Mouse (Mus musculus) hindbrain, postnatal 0 days (tissue): ENCODE measurements around the gene Sdhaf4. TPM values are rescaled to one million over a fixed set of nuclear protein-coding genes. Genes with fewer than 3 reads are reported as not detected.
"Not testable (repeated sequence)": the region's sequence is repeated elsewhere in the genome, so short reads cannot be mapped to it uniquely, and the experiment has no call there.

Source experiments
- ATAC-seq: fragments of 200-750 bp; cut with Nextera tagmentation; 2 replicates; pipeline ENCODE4 v1.8.0; 2017; ENCODE audit warnings: mild to moderate bottlenecking, moderate TSS enrichment, moderate library complexity
- DNase-seq: peaks from one replicate; pipeline ENCODE4 v3.0.0-alpha.2; 2015; ENCODE audit warnings: low spot score
- H3K27ac ChIP-seq: fragments of 300-500 bp; sonication (generic); 2 replicates; pipeline ENCODE4 v1.5.1; 2014; ENCODE audit warnings: mild to moderate bottlenecking
- H3K27me3 ChIP-seq: fragments of 300-500 bp; sonication (generic); 2 replicates; pipeline ENCODE4 v1.6.1; 2014; ENCODE audit warnings: low read length, mixed read lengths; ENCODE audit not compliant: insufficient read depth
- H3K36me3 ChIP-seq: fragments of 300-500 bp; sonication (generic); 2 replicates; pipeline ENCODE4 v1.6.1; 2014; ENCODE audit warnings: low read length, mixed read lengths; ENCODE audit not compliant: insufficient read depth
- H3K4me1 ChIP-seq: fragments of 300-500 bp; sonication (generic); 2 replicates; pipeline ENCODE4 v1.6.1; 2014; ENCODE audit warnings: antibody characterized with exemption, low read length, mixed read lengths; ENCODE audit not compliant: insufficient read depth
- H3K4me2 ChIP-seq: fragments of 300-500 bp; sonication (generic); 2 replicates; pipeline ENCODE4 v1.6.1; 2014; ENCODE audit warnings: low read depth, mild to moderate bottlenecking, low read length, moderate library complexity, mixed read lengths
- H3K4me3 ChIP-seq: fragments of 300-500 bp; sonication (generic); 2 replicates; pipeline ENCODE4 v1.5.1; 2014; ENCODE audit warnings: low read length
- H3K9ac ChIP-seq: fragments of 300-500 bp; sonication (generic); replicated peaks from 2 replicates; pipeline ENCODE4 v1.6.1; 2014; ENCODE audit warnings: mild to moderate bottlenecking, low read length, moderate library complexity, mixed read lengths
- H3K9me3 ChIP-seq: fragments of 300-500 bp; sonication (generic); 2 replicates; pipeline ENCODE4 v1.6.1; 2016; ENCODE audit warnings: low read length, mixed read lengths
- CTCF ChIP-seq: IDR thresholded peaks from 2 replicates; pipeline ENCODE4 v1.5.1; 2016; ENCODE audit warnings: antibody characterized with exemption, control low read depth, low read depth
- WGBS: fragments of 180-500 bp; shearing (Covaris S2); extraction: QIAGEN DNeasy Blood & Tissue Kit; methylation state at CpG from one replicate; pipeline ENCODE4 v1.1.7; 2014; 5-methylcytosine and 5-hydroxymethylcytosine counted together
- polyA plus RNA-seq: library from polyadenylated mRNA; unstranded; fragments of >200 nt; fragmentation: Nextera tagmentation; extraction: Ambion mirVana; gene quantifications from 2 replicates; pipeline ENCODE4 v1.2.1, GENCODE M21; 2015
- total RNA-seq: library from RNA; depleted of rRNA; stranded (reverse); fragments of >200 nt; gene quantifications from 2 replicates; pipeline ENCODE4 v1.2.3, GENCODE M21; 2014

Sdhaf4 gene
- total and polyA plus RNA-seq, 2 experiments from 2014 or later: 46.9 to 111 TPM

DNA sequence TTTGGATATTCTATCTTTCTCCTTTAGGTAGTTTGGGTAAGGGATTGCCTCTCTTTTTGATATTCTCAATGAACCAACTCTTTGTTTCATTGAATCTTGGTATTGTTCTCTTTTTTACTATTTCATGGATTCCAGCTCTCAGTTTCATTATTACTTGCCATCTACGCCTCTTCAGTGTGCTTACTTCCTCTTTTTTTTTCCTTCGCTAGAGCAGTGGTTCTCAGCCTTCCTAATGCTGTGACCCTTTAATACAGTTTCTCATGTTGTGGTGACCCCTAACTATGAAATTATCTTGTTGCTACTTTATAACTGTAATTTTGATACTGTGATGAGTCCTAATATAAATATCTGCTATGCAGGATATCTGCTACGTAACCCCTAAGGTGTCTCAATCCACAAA lies 22.3 kb downstream of the Sdhaf4 start:
- no peaks in the 10 kb centered on the region for H3K9me3 ChIP-seq
- no peak overlapping the region for H3K4me2 ChIP-seq
- no peaks in the 10 kb centered on the region for H3K27me3 ChIP-seq
- DNase-seq (no peak), ATAC-seq (no peak)
- no peak overlapping the region for H3K4me3 ChIP-seq
- no peak overlapping the region for H3K9ac ChIP-seq
- no peaks in the 10 kb centered on the region for H3K4me1 ChIP-seq
- no peak overlapping the region for H3K27ac ChIP-seq
- 92% methylated on average over 3 of the region's 3 CpGs for WGBS
- no peak for TF ChIP-seq CTCF
- H3K36me3 ChIP-seq: no peaks in the 10 kb centered on the region

DNA sequence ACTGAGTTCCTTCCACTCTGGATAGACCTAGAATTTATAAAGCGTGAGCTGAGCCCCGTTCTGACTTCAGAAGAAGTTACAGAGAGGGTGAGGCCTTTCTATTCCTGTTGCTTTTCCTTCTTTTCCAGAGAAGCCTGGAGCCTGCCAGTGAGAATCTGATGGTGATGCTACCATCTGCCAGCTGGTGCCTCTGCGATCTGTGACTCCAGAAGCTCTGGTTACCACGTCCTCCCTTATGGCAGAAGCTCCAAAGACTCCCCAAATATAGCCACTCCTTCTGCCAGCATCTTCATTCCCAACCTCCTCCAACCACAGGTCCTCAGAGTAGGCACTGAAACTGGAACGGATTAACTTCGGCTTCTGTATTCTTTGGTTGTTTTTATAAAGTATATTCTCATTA lies 27.2 kb downstream of the Sdhaf4 start:
- TF ChIP-seq CTCF: no peak
- no peaks in the 10 kb centered on the region for H3K9me3 ChIP-seq
- H3K27me3 ChIP-seq: no peaks in the 10 kb centered on the region
- no peaks in the 10 kb centered on the region for H3K4me1 ChIP-seq
- no peak overlapping the region for H3K27ac ChIP-seq
- ATAC-seq (no peak), DNase-seq (no peak)
- 83% methylated on average over 6 of the region's 6 CpGs for WGBS
- no peak overlapping the region for H3K4me3 ChIP-seq
- H3K9ac ChIP-seq: no peak overlapping the region
- no peak overlapping the region for H3K4me2 ChIP-seq
- no peaks in the 10 kb centered on the region for H3K36me3 ChIP-seq

DNA sequence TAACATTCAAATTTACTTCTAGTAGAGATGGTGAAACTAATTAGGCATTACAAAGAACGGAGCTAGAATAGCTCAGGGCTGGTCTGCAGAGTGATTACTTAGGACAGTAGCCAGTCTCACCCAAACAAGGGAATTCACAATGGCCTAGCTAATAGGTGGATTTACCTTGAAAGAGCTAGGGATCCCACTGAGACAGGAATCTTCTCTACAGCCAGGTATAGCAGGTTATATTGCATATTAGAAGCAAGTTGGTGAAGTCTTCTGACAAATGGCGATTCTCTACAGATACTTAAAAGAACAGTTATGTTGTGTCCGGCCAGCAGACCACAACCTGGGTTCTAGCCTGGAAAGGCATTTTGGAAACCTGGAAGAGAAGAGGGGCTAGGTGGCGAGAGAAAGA lies 34.3 kb downstream of the Sdhaf4 start:
- ATAC-seq, H3K4me2 ChIP-seq, H3K4me1 ChIP-seq, H3K27ac ChIP-seq, H3K27me3 ChIP-seq, H3K4me3 ChIP-seq, DNase-seq, H3K9ac ChIP-seq, H3K9me3 ChIP-seq, H3K36me3 ChIP-seq: not testable (repeated sequence)
- WGBS: 81% methylated on average over 3 of the region's 4 CpGs

DNA sequence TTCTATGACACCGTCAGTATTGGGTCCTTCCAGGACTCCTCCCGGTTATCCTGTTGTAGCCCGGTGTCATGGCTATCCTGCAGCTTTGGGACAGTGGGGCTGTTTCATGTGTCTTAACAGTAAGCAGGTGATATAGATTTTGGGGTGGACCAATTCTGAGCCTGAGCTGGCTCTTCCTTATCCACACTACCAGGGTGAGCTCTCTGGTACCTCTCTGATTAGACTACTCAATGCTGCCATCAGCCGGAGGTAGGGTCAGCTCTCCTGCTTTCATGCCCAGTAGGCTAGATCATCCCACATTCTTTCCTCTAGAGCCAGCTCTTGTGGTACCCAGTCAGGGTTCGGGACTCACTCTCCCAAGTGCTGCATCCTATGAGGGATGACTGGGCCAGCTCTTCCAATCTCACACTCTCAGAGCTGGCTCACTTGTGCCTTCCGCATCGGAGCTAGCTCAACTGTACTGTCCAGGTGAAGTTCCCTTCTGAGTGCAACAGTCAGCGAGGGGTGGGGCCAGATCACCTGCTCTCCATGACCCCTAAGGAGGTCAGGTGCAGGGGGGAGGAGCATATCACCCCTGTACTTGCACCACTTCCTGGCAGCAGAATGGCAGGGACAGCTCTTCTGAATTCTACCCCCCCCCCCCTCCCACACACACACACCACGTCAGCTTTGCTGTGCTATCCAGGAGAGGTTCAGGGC lies 37.3 kb downstream of the Sdhaf4 start:
- no peak for ATAC-seq
- TF ChIP-seq CTCF: no peak
- WGBS: 86% methylated on average over 9 of the region's 9 CpGs

DNA sequence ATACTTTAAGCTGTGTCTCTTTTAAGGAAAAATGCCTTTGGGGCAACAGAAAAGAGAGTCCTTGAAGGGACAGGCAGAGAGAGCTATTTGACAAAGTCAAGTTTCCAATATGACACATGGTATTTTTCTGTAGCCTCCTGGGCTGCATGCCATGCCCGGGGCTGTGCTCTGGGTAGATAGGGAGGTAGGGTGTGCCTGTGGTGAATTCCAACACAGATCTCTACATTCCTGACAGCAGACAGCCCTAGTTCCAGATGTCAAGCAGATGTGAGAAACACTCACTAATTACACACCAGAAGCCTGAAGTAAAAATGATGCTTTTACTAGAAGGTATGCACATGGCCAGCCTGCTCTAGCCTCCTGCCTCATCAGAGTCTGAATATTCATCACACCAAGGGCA lies 39.2 kb downstream of the Sdhaf4 start:
- Histone ChIP-seq H3K9ac (no peak overlapping the region), H3K36me3 (no peaks in the 10 kb centered on the region), H3K4me1 (no peaks in the 10 kb centered on the region), H3K27ac (no peak overlapping the region), H3K4me2 (no peak overlapping the region), H3K9me3 (no peaks in the 10 kb centered on the region), H3K4me3 (no peak overlapping the region), H3K27me3 (no peaks in the 10 kb centered on the region)
- no peak for DNase-seq
- no peak for ATAC-seq
- TF ChIP-seq CTCF: no peak
- WGBS: 92% methylated on average over 1 of the region's 1 CpGs

More for the DNA sequence above, 37.3 kb downstream of the Sdhaf4 start:
- Histone ChIP-seq H3K36me3 (no peaks in the 10 kb centered on the region), H3K4me1 (no peaks in the 10 kb centered on the region), H3K27me3 (no peaks in the 10 kb centered on the region), H3K9ac (no peak overlapping the region), H3K27ac (no peak overlapping the region), H3K4me2 (no peak overlapping the region), H3K4me3 (no peak overlapping the region), H3K9me3 (no peaks in the 10 kb centered on the region)
- DNase-seq: no peak

DNA sequence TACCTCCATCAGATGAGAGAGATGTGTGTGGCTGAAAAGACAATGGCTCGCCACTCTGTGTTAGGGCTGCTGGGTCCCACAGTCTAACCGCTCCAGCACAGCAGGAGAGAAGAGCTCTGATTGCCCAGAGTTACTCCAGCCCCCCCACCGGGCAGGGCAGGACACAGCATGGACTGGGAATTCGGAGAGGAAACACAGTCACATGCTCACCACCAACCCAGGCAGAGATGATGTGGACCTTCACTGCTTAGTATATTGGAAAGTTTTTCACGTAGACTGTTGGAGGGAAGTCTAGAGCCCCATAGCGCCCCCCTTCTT lies 46.1 kb downstream of the Sdhaf4 start:
- WGBS: 15% methylated on average over 6 of the region's 6 CpGs
- Histone ChIP-seq H3K4me2 (peak overlapping the region; percentile 42), H3K36me3 (no peaks in the 10 kb centered on the region), H3K9me3 (no peaks in the 10 kb centered on the region), H3K9ac (no peak overlapping the region), H3K4me1 (no peaks in the 10 kb centered on the region), H3K27ac (no peak overlapping the region), H3K27me3 (no peaks in the 10 kb centered on the region), H3K4me3 (peak overlapping the region; percentile 4; the same call in 1 of the 2 replicates)
- DNase-seq: no peak
- no peak for ATAC-seq
- no peak for TF ChIP-seq CTCF

DNA sequence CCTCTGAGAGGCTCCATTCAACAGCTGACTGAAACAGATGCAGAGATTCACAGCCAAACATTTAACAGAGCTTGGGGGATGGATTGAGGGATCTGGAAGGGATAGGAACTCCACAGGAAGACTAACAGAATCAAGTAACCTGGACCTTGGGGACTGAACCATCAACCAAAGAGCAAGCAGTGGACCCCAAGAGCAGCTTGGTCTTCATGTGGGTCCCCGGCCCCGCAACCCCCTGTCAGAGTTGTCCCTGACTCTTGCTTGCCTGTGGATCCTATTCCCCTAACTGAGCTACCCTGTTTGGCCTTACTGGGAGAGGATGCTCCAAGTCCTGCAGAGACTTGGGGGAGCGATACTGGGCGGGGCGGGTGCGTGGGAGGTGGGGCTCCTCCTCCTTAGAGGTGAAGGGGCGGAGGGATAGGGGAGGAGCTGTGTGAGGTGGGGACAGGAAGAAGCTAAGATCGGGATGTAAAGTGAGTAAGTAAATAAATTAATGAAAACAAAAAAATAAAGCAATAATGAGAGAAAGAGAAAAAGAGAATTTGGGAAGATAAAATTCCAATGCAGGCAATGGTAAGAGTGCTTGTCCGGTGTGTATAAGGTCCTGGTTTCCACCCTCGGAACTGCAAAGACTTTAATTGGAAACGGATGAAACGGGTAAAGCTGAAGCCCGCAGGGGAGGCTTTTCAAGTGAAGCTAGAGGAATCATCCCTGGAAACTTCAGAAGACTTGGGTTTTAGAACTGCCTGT lies 46.6 kb downstream of the Sdhaf4 start:
- Histone ChIP-seq H3K4me1 (no peaks in the 10 kb centered on the region), H3K9ac (no peak overlapping the region), H3K4me2 (peak overlapping the region; percentile 42), H3K4me3 (peak overlapping the region; percentile 4; the same call in 1 of the 2 replicates), H3K36me3 (no peaks in the 10 kb centered on the region), H3K27ac (no peak overlapping the region), H3K9me3 (no peaks in the 10 kb centered on the region), H3K27me3 (no peaks in the 10 kb centered on the region)
- no peak for TF ChIP-seq CTCF
- 14% methylated on average over 13 of the region's 13 CpGs for WGBS
- no peak for ATAC-seq
- no peak for DNase-seq
